Mouse (Mus musculus) lung, postnatal 36 days (tissue): ENCODE results near the gene S100a3.

Experiments used
- DNase-seq: peaks from one replicate; pipeline ENCODE4 v3.0.0; 2022; ENCODE audit warnings: mixed read lengths

S100a3 gene

GRCm38 (mm10) chr3:90560008-90560628 lies at the start of gene S100a3:
TSS of gene S100a3 (plus strand) at chr3:90560578.
- no peak for DNase-seq

DNA sequence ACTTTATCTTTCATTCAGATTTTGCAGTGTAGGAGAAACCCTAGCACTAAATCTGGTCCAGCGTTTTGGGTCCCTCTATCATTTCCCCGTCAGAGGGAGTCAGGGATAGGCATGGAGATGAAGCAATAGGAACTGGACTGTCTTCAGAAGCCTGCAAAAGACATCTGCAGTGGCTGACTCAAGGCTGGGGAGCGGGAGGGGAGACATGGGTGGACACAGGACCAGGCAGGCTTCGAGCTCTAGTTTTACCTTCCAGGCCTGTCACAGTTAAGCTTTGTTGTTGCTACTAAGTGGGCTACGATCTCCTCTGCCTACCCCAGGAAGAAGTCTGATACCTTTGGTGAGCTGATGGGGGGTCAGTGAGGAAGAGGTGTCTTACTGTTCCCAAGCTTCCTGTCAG lies 48.1 kb upstream of the S100a3 start:
- DNase-seq = no peak

DNA sequence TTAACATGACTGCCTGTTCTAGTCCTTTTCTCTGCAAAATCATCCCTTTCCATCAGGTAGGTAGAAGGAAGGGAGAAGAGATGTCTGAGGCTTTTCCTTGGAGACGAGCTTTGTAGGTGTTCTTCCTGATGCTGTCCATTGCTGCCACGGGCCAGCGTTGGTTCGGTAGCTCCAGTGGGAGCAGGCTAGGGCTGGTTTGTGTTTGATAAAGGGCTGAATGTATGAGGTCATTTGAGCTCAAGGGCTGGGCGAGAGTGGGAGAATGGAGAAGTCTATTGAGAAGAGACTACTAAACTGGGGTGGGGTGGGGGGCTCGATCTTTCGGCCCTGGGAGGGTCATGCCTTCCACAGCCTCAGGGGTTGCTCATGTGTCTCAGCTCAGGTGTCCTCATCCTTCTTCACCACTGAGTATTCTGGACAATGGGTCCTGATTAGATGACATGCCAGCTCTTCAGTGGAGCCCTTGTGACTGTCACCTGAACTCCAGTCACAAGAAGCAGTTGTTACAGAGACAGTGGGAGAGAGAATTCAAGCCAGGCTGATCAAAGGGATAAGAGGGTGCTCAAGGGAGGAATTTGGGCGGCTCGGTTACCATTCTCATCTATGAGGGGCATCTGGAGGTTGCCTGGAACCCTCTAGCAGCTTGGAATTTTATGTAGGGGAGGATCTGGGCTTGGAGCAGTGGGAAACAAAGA lies 47.3 kb upstream of the S100a3 start:
- no peak for DNase-seq

- DNase-seq = peak; percentile 90
Measured at GRCm38 (mm10) chr3:90513796-90514590, 46.4 kb upstream of the S100a3 start, which contains the start of the genes S100a1 and S100a13. TSS of gene S100a1 (minus strand) at chr3:90514392. TSS of gene S100a13 (plus strand) at chr3:90514435.

DNA sequence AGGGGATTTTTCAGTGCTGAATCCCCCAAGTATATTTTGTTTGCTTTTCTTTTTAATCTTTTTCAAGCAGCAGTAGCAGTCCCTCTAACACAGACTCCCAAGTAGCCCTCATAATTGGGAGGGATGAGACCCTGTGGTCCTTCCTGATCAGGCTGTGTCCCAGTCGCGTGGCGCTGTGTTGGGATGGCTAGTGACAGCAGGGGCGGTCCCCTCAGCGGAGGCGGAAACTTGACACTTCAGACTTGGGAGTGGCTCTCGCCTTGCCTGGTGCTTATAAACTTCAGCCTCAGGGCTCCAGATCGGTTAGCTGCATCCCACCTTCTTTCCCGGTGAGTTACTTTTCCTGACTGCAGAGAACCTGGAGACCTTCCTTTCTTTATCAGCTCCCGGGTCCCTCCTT lies 45.7 kb upstream of the S100a3 start:
- DNase-seq = peak; percentile 88

DNA sequence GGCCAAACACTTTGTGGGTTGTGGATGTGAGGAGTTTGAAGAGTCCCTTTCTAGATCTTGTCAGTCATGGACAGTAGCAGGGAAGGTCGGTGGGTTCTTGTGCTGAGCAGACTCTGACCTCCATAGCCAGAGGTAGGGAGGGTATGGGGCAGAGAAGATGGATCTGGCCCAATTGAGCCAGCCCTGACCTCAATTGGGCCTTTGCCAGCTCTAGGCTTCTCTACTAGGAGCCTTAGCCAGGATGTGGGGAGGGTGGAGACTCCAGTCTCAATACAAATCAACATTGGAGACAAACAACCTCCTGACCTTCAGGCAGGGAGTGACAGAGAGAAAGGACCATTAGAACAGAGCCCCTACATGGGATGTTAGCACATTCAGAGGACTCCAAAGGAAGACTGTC lies 45.1 kb upstream of the S100a3 start:
- peak; percentile 85 for DNase-seq

- DNase-seq = no peak
Measured at GRCm38 (mm10) chr3:90515789-90516188, 44.6 kb upstream of the S100a3 start.

DNA sequence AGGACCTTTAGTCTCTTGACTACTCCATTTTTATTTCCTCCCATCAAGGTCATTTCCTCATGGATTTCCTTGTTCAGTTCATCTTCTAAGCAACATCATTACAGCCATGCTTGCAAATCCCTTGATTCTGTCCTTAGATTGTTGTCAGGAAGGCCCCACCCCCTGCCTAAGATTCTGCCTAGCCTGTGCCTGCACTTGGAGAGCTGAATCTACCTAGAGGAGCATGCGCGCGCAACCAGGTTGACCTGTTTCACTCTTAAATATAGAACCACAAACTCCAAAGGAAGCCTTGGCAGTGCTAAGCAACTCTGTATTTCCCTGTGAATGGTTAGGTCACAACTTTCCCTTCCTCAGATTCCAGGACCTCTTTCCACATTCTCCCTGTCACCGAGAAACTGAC lies 42.7 kb upstream of the S100a3 start:
- DNase-seq = no peak

DNA sequence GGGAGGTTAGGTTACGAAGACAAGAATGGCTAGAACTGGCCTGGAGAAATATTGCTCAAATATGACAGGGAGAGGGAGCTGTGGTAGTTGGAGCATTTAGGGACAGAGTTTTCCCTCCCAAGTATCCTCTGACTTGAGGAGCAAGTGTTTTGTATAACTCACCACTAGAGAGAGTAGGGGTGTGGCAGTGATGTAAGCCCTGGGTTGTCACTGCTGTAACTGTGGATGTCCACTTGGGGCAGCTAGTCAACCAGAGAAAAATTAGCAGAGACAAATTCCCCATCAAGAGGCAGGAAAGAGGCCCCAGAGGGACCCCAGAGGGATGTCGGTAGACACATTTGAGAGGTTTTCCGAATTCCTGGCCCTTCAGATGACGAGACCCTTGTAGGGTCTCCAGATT lies 35.0 kb upstream of the S100a3 start:
- peak; percentile 88 for DNase-seq

DNA sequence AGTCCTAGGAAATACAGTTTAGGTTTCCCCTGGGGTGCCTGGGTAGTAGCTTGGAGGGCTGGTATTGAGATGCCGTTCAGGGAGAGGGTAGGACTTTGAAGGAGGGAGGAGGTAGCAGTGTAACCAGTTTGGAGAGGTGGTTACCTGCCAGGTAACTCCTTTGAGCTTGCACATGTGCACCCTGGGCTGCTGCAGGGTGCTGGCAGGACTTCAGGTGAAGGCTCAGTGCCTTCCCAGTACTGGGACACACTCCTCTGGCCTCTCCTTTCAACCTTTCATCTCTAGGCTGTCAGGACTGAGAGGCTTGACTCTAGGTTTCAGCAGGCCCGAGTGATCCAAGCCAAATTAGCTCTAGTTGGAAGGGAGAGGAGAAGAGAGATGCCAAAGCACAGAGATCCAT lies 34.3 kb upstream of the S100a3 start:
- DNase-seq = no peak

DNA sequence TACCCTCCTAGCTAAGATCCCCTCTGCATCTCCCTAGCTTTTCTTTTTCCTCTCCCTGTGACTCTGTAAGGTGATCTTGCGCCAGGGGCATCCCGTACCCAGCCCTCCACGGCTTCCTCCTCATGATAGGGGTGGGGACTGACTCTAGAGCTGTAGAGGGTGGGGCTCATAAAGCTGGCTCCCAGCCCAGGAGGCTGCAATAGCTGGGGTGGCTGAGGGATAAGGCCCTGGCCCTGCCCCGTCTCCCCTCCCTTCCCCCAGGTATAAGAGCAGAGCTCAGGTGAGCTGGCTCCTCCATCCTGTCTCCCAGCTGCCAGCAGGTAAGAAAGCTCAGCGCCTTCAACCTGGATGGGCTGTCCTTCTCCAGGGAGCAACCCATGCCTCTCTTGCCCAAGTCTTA lies 33.8 kb upstream of the S100a3 start, which contains the start of gene S100a14:
Gene S100a14 (plus strand): TSS at position 277 of the 400 bp plus-strand sequence.
- DNase-seq = peak; percentile 83

- no peak for DNase-seq
Measured at GRCm38 (mm10) chr3:90527291-90527873, 33.0 kb upstream of the S100a3 start.

DNA sequence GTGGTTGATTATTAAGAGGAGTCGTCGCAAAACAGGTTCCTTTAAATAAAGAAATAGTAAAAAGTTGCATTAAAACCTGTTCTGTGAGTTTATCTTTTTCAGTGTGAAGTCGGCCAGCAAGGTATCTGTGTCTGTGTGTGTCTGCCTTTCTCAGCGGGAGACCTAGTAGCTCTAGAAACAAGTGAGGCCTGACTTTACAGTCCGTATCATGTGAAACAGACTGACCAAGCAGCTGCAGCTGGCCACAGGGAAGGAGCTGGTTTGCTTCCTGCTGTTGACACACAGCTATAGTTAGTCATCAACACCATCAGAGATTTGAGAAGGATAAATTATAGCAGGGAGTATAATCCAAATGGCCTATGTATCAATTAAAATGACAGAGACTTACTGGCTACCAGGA lies 28.7 kb upstream of the S100a3 start:
- DNase-seq = no peak

DNA sequence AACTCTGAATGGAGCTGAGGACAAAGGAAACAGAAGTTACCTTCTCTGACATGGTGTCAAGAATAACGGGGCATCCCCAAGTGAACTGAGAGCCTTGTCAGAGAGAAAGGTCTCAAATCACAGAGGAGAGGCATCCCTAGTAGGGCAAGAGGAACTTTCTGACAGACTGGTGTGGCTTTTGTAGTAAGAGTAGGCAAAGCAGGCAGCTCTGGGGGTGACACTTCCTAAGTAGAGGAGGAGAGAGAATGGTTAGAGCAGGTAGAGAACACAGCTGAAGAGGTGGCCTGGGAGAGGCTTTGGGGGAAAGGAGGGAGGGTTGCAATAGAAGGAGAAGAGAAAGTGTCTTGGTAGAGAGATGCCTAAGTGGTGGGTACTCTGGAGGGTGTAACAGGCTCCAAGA lies 24.9 kb upstream of the S100a3 start:
- DNase-seq = no peak

- peak; percentile 85 for DNase-seq
Measured at GRCm38 (mm10) chr3:90537141-90537904, 23.1 kb upstream of the S100a3 start, which contains the start of gene S100a16. TSS of gene S100a16 (plus strand) at chr3:90537254.

DNA sequence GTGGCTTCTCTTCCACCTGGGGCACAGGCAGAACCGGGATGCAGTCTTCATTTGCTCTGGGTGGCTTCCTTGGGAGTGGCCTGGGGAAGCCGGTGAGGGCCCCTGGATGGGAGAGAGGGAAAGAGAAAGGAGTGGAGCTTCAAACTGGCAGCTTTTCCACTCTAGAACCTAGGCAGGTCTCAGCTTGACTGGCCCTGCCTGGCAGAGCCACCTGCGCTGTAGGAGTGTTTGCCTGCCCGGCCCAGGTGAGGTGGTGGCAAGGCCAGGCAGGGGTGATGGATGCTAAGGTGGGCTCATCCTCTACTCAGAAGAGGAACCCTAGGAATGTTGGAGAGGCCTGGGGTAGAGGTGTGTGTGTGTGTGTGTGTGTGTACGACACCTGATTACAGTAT lies 22.5 kb upstream of the S100a3 start:
- DNase-seq = no peak

- DNase-seq = peak; percentile 83
Measured at GRCm38 (mm10) chr3:90540904-90541303, 19.5 kb upstream of the S100a3 start.

GRCm38 (mm10) chr3:90549676-90550420 lies 10.5 kb upstream of the S100a3 start:
- no peak for DNase-seq

DNA sequence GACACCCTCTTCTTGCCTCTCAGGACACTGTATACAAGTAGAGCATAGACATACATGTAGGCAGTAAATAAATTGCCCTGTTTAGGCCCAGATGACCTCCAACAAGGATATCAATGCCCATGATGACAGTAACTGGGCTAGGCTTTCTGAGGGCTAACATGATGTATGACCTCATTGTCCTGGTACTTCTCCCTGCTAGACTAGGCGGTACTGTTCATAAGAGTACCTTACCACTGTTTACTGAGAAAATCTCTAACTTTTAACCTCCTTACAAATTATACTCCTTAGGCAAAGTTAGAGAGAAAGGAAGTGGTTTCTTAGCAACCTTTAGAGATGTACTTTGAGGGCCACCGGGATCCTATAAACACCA lies 10.0 kb upstream of the S100a3 start:
- DNase-seq = no peak

DNA sequence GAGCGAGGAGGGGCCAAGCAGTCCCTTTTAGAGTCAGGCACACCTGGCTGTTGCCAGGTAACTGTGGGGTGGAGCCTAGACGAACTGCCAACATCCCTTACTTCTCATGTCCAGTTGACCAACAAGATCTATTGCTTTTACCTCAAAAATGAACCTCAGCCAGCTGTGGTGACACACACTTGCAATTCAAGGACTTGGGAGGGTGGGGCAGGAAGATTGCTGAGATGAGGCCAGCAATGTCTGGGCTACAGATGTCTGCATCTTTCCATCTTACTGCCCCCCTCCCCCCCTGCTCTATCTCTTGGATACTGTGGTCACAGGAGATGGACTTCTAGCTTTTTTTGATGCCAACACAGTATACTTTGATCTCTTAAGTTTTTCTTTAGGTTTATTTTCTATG lies 8.1 kb upstream of the S100a3 start:
- no peak for DNase-seq

DNA sequence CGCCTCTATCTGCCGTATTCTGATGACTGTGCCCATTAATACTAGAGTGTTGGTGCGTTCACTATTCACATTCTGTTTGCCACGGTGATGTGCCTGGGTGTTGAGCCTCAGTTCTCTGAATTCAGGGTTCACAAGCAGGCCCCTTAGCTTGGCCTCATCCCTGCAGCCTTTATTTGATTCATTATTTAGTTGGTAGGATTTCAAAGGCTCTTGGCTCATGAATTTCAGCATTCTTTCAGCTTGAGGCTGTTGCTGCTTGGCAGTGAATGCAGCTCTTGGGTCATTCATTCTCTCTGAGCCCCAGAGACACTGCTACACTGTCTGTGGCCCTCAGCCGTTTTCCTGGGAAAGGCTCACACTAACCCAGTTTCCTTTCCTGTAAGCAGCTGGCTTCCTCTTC lies 4.4 kb upstream of the S100a3 start:
- no peak for DNase-seq

DNA sequence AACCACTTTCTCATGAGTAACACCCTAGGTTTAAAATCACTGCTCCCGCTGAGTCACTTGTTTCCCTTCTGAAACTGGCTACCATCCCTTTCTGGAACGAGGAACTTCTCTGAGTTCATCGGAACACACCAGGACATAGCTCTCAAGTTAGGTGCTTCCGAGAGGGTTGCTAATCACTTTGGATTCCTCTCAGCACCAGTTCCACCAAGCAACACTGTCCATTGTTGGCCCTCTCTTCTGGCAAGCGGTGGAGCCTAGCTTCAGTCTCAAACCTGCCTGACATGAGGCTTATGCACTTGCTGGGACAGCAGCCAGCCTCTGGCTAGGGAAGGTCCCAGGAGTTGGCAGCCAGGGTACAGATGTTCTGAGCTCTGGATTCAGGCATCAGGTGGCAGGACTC lies 14.3 kb downstream of the S100a3 start:
- no peak for DNase-seq
